Mouse (Mus musculus) embryonic fibroblast, embryonic 13.5 days (primary cell): Measurements from ENCODE around the gene 7530416G11Rik.

Experiments
- CTCF ChIP-seq: IDR thresholded peaks from 2 replicates; pipeline ENCODE4 v1.5.1; 2011; ENCODE audit warnings: mild to moderate bottlenecking, control low read depth, low read length, moderate library complexity, borderline replicate concordance; ENCODE audit not compliant: insufficient read depth
- POLR2A ChIP-seq: IDR thresholded peaks from 2 replicates; pipeline ENCODE4 v1.6.1; 2011; ENCODE audit warnings: low read depth, mild to moderate bottlenecking, control low read depth, low read length, moderate library complexity

- TF ChIP-seq CTCF = no peak
- no peak for TF ChIP-seq POLR2A
Observed at GRCm38 (mm10) chr15:85464823-85465565, 38.0 kb downstream of the 7530416G11Rik start.
